Mouse (Mus musculus): Measurements from ENCODE around the gene Nfia. TPM values are rescaled to one million over a fixed set of nuclear protein-coding genes. Genes with fewer than 3 reads are reported as not detected.

The Nfia gene
- polyA plus RNA-seq, 1 experiment from 2014 or later = 26.6 TPM

DNA sequence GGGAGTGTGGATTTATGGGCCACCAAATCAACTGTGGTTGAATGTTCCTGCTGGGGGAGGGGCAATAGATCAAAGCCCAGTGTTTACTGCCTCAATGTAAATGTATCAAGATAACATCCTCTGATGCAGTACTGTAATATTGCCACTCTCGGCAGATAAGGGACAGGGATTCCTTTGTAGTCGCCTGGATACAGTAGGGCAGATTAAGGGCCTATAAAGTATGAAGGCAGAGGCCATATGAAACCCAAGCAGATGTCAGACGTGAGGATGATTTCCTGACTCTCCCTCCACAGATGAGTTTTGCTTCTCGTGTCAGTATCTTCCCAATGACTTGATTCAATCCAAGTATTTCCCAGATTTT, 334.5 kb downstream of the Nfia start:
- WGBS = 10% methylated on average over 4 of the region's 4 CpGs
- no peak overlapping the region for H3K4me2 ChIP-seq (ENCODE audit: low read length)

DNA sequence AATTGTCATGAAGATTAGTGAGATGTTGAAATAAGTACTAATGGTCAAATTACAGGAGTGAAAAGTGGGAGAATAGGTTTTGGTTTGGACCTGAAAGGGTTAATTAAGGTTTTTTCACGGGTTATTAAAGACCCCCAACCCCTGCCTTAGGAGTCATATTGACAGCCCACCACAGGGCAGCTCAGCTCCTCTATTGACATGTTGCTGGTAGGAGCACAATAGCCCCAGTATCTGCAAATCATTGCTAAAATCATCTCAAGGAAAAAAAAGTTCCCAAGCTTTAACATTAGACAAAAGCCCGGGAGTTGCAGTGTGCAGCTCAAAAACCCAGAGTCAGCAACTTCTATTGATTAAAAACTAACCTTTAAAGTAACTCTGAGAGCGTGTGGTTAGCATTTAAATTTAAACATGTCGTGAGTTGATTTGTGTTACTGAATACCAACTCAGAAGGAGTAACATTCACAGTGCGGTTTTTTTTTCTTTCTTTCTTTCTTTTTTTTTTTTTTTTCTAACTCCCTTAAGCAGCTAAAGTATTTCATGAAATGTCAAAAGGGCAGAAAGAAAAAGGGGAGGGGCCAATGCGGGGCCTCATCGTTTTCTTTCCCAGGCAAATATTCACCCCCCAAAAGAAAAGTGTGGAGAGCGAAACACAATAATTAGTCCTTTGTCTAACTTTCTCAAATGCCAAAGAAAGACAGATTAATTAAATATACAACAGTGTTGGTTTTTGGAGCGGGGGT, 335.6 kb downstream of the Nfia start:
- peak overlapping the region; percentile 20; the same call in 1 of the 2 replicates for H3K4me2 ChIP-seq (ENCODE audit: low read length)
- no peaks in the 10 kb centered on the region for H3K27me3 ChIP-seq (ENCODE audit: control insufficient read depth, insufficient read depth, low read depth, low read length)
- H3K9ac ChIP-seq (ENCODE audit: low read depth, low read length) = no peak overlapping the region
- peak overlapping the region; percentile 77 for H3K27ac ChIP-seq (ENCODE audit: low read length)
- WGBS = 4% methylated on average over 9 of the region's 9 CpGs
- H3K4me3 ChIP-seq (ENCODE audit: low read depth, low read length) = no peak overlapping the region
- no peaks in the 10 kb centered on the region for H3K9me3 ChIP-seq (replicated peaks; ENCODE audit: control insufficient read depth, low read length, poor library complexity, severe bottlenecking)
- peaks cover 32% of the 10 kb centered on the region for H3K4me1 ChIP-seq (ENCODE audit: control insufficient read depth, insufficient read depth, low read length)
- no peak for ATAC-seq
- no peaks in the 10 kb centered on the region for H3K36me3 ChIP-seq (ENCODE audit: control insufficient read depth, insufficient read depth, low read length)

More for the DNA sequence above, 334.5 kb downstream of the Nfia start:
- no peak for ATAC-seq
- no peak overlapping the region; the same call in 1 of the 2 replicates for H3K27ac ChIP-seq (ENCODE audit: low read length)
- H3K9me3 ChIP-seq (replicated peaks; ENCODE audit: control insufficient read depth, low read length, poor library complexity, severe bottlenecking) = no peaks in the 10 kb centered on the region
- no peaks in the 10 kb centered on the region for H3K27me3 ChIP-seq (ENCODE audit: control insufficient read depth, insufficient read depth, low read depth, low read length)
- no peak overlapping the region for H3K4me3 ChIP-seq (ENCODE audit: low read depth, low read length)
- H3K4me1 ChIP-seq (ENCODE audit: control insufficient read depth, insufficient read depth, low read length) = peaks cover 36% of the 10 kb centered on the region
- no peak overlapping the region for H3K9ac ChIP-seq (ENCODE audit: low read depth, low read length)
- no peaks in the 10 kb centered on the region for H3K36me3 ChIP-seq (ENCODE audit: control insufficient read depth, insufficient read depth, low read length)

DNA sequence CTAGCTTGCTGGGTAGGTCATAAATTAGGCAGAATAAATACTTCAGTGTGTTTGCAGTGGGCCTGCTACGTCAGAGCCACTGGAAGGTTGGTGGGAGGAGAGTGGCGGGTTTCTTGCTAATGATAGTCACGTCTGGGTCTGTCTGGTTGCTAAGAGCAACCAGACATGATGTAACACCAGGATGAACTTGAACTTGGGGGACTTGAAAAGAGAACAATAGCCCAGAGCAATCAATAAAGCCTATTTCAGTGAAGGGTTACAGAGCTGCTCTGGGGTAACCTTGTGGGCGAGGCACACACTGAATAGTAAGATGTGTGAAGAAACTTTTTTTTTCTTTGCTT, 336.1 kb downstream of the Nfia start:
- peak; percentile 87 for ATAC-seq
- H3K4me3 ChIP-seq (ENCODE audit: low read depth, low read length) = no peak overlapping the region
- H3K4me1 ChIP-seq (ENCODE audit: control insufficient read depth, insufficient read depth, low read length) = peaks cover 29% of the 10 kb centered on the region
- no peaks in the 10 kb centered on the region for H3K9me3 ChIP-seq (replicated peaks; ENCODE audit: control insufficient read depth, low read length, poor library complexity, severe bottlenecking)
- peak overlapping the region; percentile 77 for H3K27ac ChIP-seq (ENCODE audit: low read length)
- no peaks in the 10 kb centered on the region for H3K36me3 ChIP-seq (ENCODE audit: control insufficient read depth, insufficient read depth, low read length)
- H3K4me2 ChIP-seq (ENCODE audit: low read length) = peak overlapping the region; percentile 20; the same call in 1 of the 2 replicates
- no peak overlapping the region for H3K9ac ChIP-seq (ENCODE audit: low read depth, low read length)
- H3K27me3 ChIP-seq (ENCODE audit: control insufficient read depth, insufficient read depth, low read depth, low read length) = no peaks in the 10 kb centered on the region
- 5% methylated on average over 4 of the region's 4 CpGs for WGBS

DNA sequence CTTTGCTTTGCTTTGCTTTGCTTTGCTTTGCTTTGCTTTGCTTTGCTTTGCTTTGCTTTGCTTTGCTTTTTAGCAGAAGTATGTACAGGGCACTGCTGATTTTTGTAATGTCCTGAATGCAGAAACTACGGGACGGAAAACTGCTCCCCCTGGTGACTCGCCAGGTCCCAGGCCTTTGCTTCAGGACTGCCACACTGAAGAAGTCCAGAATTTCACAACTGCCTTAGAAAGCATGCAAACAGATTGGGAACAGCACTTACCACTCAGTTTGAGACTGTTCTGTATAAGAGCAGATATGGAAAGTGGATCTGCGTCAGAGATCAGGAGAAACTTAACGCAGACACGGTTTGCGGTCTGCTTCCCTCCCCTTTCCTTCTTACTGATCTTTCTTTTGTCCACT, 336.5 kb downstream of the Nfia start:
- Histone ChIP-seq H3K9me3 (replicated peaks; ENCODE audit: control insufficient read depth, low read length, poor library complexity, severe bottlenecking) (no peaks in the 10 kb centered on the region), H3K4me2 (ENCODE audit: low read length) (peak overlapping the region; percentile 16; the same call in 1 of the 2 replicates), H3K4me1 (ENCODE audit: control insufficient read depth, insufficient read depth, low read length) (peaks cover 29% of the 10 kb centered on the region), H3K27ac (ENCODE audit: low read length) (peak overlapping the region; percentile 77), H3K36me3 (ENCODE audit: control insufficient read depth, insufficient read depth, low read length) (no peaks in the 10 kb centered on the region), H3K4me3 (ENCODE audit: low read depth, low read length) (no peak overlapping the region), H3K27me3 (ENCODE audit: control insufficient read depth, insufficient read depth, low read depth, low read length) (no peaks in the 10 kb centered on the region), H3K9ac (ENCODE audit: low read depth, low read length) (no peak overlapping the region)
- ATAC-seq = peak; percentile 61; the same call in 1 of the 2 replicates
- 2% methylated on average over 7 of the region's 7 CpGs for WGBS

DNA sequence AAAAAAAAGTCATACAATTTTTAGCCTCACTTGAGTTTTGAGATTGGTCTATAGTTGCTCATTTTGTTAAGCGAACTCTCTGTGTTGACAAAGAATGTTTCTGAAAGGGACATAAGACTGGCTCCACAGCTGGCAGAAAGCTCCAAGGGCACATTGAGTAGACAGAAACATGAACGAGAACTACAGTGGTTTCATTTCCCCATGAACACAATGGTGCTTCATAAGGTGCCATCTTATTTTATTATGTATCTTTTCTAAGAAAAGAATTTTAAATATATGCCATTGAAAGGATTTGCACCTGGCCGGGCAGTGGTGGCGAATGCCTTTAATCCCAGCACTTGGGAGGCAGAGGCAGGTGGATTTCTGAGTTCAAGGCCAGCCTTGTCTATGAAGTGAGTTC, 337.4 kb downstream of the Nfia start:
- Histone ChIP-seq H3K4me1 (ENCODE audit: control insufficient read depth, insufficient read depth, low read length) (peaks cover 29% of the 10 kb centered on the region), H3K27me3 (ENCODE audit: control insufficient read depth, insufficient read depth, low read depth, low read length) (no peaks in the 10 kb centered on the region), H3K9me3 (replicated peaks; ENCODE audit: control insufficient read depth, low read length, poor library complexity, severe bottlenecking) (no peaks in the 10 kb centered on the region), H3K4me2 (ENCODE audit: low read length) (no peak overlapping the region), H3K9ac (ENCODE audit: low read depth, low read length) (no peak overlapping the region), H3K36me3 (ENCODE audit: control insufficient read depth, insufficient read depth, low read length) (no peaks in the 10 kb centered on the region), H3K4me3 (ENCODE audit: low read depth, low read length) (no peak overlapping the region), H3K27ac (ENCODE audit: low read length) (no peak overlapping the region)
- ATAC-seq = no peak
- WGBS = 68% methylated on average over 4 of the region's 4 CpGs

DNA sequence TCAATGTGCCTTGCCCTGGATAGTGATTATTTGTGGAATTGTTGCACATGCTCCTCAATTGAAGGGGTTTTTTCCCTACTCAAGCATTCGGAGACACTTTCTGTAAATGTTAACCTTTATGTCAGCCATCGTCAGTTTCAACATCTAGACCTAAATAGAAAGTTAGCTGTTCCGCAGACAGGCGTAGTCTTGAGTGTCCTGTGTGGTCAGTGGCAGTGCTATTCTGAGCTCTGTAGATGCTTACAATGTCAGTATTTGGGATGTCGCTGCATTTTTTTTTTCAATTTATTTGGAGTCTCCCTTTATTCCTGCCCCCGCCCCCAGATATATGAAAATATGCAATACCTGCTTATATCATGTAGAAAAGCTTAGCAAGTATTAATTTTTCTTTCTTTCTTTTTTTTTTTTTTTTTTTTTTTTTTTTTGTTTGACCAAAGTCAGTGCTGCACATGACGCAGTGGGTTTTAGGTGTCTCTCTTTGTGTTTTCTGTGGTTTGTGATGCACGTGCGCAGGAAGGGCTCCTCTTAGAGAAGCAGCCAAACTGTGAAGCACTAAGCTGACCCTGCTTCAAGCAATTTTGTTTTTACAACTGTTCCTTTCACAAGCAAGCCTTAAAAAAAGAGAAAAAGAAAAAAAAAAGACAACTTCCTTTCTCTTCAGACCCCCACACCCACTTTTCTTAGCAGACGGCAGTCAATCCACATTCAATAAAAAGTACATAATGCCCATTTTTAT, 340.9 kb downstream of the Nfia start:
- no peak for ATAC-seq
- Histone ChIP-seq H3K4me2 (ENCODE audit: low read length) (no peak overlapping the region), H3K4me3 (ENCODE audit: low read depth, low read length) (no peak overlapping the region), H3K4me1 (ENCODE audit: control insufficient read depth, insufficient read depth, low read length) (peaks cover 7% of the 10 kb centered on the region), H3K27me3 (ENCODE audit: control insufficient read depth, insufficient read depth, low read depth, low read length) (no peaks in the 10 kb centered on the region), H3K27ac (ENCODE audit: low read length) (no peak overlapping the region), H3K9me3 (replicated peaks; ENCODE audit: control insufficient read depth, low read length, poor library complexity, severe bottlenecking) (no peaks in the 10 kb centered on the region), H3K36me3 (ENCODE audit: control insufficient read depth, insufficient read depth, low read length) (no peaks in the 10 kb centered on the region), H3K9ac (ENCODE audit: low read depth, low read length) (no peak overlapping the region)
- 82% methylated on average over 10 of the region's 10 CpGs for WGBS

DNA sequence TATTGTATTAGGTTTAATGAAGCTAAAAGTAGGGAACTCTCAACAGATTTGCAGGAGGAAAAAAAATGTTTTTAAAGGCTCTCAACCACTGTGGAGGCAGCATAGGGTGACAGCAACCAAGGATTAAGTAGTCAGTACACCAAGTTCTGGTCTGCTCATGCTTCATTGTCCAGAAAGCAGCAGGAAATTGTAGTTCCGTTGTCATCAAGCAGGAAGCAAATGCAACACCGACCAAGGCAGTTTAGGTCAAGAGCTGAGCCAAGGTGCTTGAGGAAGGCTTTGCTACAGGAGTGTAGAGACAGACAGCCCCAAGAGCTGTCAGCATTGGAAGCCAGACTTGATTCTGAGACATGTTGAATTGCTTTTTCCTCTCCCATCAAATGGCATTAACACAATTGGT, 342.4 kb downstream of the Nfia start:
- Histone ChIP-seq H3K9ac (ENCODE audit: low read depth, low read length) (no peak overlapping the region), H3K27ac (ENCODE audit: low read length) (no peak overlapping the region), H3K9me3 (replicated peaks; ENCODE audit: control insufficient read depth, low read length, poor library complexity, severe bottlenecking) (no peaks in the 10 kb centered on the region), H3K27me3 (ENCODE audit: control insufficient read depth, insufficient read depth, low read depth, low read length) (no peaks in the 10 kb centered on the region), H3K36me3 (ENCODE audit: control insufficient read depth, insufficient read depth, low read length) (no peaks in the 10 kb centered on the region), H3K4me1 (ENCODE audit: control insufficient read depth, insufficient read depth, low read length) (no peaks in the 10 kb centered on the region; the same call in 1 of the 2 replicates), H3K4me2 (ENCODE audit: low read length) (no peak overlapping the region), H3K4me3 (ENCODE audit: low read depth, low read length) (no peak overlapping the region)
- ATAC-seq = no peak
- 80% methylated on average over 2 of the region's 2 CpGs for WGBS

DNA sequence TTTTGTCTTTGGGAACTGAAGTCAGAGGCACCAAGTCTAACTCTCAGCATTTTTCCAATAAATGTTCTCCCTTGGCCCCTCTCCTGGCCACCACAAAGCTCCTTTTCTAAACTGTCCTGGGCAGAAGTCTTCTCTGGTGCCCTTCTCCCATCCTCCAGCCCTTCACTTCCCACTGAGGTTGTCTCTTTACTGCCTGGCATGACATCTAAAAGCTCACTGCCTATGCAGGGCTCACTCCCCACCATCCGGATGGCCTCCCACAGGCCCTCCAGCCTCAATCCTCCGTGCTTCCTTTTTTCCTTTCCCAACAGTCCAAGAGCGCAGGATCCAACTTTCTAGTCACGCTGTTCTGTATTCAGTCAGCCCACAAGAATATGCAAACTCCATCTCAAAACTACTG, 342.9 kb downstream of the Nfia start:
- Histone ChIP-seq H3K4me1 (ENCODE audit: control insufficient read depth, insufficient read depth, low read length) (no peaks in the 10 kb centered on the region; the same call in 1 of the 2 replicates), H3K27ac (ENCODE audit: low read length) (no peak overlapping the region), H3K27me3 (ENCODE audit: control insufficient read depth, insufficient read depth, low read depth, low read length) (no peaks in the 10 kb centered on the region), H3K4me3 (ENCODE audit: low read depth, low read length) (no peak overlapping the region), H3K4me2 (ENCODE audit: low read length) (no peak overlapping the region), H3K9me3 (replicated peaks; ENCODE audit: control insufficient read depth, low read length, poor library complexity, severe bottlenecking) (no peaks in the 10 kb centered on the region), H3K9ac (ENCODE audit: low read depth, low read length) (no peak overlapping the region), H3K36me3 (ENCODE audit: control insufficient read depth, insufficient read depth, low read length) (no peaks in the 10 kb centered on the region)
- ATAC-seq = no peak
- WGBS = 82% methylated on average over 4 of the region's 4 CpGs

DNA sequence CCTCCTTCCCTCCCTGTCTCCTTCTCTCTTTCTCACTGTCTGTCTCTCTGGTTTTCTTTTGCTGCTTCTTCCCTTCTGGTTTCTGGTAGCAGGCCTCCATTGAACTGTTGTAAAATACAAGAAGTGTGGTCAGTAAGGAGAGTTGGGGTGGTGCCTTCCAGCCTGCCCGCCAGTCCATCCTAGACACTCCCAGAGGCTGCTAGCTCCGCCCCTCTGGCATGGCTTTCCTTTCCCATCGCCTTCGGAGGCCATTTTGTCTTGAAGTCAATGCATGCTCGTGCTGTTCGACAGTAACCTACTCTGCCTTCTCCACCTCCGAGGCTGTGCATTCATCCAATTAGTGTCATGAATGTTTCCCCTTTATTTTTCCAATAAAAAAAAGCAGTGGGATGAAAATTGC, 343.5 kb downstream of the Nfia start:
- ATAC-seq = no peak
- no peak overlapping the region for H3K27ac ChIP-seq (ENCODE audit: low read length)
- H3K4me1 ChIP-seq (ENCODE audit: control insufficient read depth, insufficient read depth, low read length) = no peaks in the 10 kb centered on the region; the same call in 1 of the 2 replicates
- H3K4me3 ChIP-seq (ENCODE audit: low read depth, low read length) = no peak overlapping the region
- no peak overlapping the region for H3K4me2 ChIP-seq (ENCODE audit: low read length)
- 91% methylated on average over 7 of the region's 7 CpGs for WGBS
- no peak overlapping the region for H3K9ac ChIP-seq (ENCODE audit: low read depth, low read length)
- no peaks in the 10 kb centered on the region for H3K27me3 ChIP-seq (ENCODE audit: control insufficient read depth, insufficient read depth, low read depth, low read length)
- no peaks in the 10 kb centered on the region for H3K9me3 ChIP-seq (replicated peaks; ENCODE audit: control insufficient read depth, low read length, poor library complexity, severe bottlenecking)
- no peaks in the 10 kb centered on the region for H3K36me3 ChIP-seq (ENCODE audit: control insufficient read depth, insufficient read depth, low read length)

Data from midbrain, embryonic 16.5 days (tissue).